Mouse (Mus musculus): ENCODE data around the gene Anks3. TPM values are rescaled to one million over a fixed set of nuclear protein-coding genes. Genes with fewer than 3 reads are reported as not detected.

Gene Anks3
- polyA plus RNA-seq, 1 experiment from 2014 or later = 54.5 TPM

DNA sequence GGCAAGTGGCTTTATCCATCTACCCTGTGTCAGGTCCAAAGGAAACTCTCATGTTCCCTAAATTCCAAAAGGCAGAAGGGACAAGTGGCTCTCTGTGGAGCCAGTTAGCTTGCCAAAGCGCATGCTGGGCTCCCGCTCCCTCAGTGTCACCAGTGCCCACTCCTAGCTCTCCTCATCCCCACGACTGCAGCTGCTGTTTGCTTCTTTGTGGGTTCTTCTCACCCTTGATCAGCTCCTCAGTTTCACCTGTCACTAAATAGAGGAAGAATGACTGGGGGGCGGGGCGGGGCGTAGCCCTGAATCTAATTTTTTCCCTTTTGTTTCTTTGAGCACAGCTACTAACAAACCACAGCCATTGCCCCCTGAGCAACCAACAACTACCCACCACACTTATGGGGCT is 65.1 kb downstream of the Anks3 start:
- DNase-seq (ENCODE audit: low spot score) = no peak
- Histone ChIP-seq H3K36me3 (peaks cover 5% of the 10 kb centered on the region; the same call in 1 of the 2 replicates), H3K4me1 (peaks cover 4% of the 10 kb centered on the region; the same call in 1 of the 2 replicates), H3K4me3 (no peak overlapping the region), H3K9me3 (replicated peaks) (no peaks in the 10 kb centered on the region), H3K27me3 (ENCODE audit: low read depth, poor library complexity, severe bottlenecking) (no peaks in the 10 kb centered on the region), H3K27ac (replicated peaks) (no peak overlapping the region)
- 90% methylated on average over 6 of the region's 6 CpGs for WGBS

- Histone ChIP-seq H3K27ac (replicated peaks) (no peak overlapping the region), H3K4me3 (no peak overlapping the region), H3K4me1 (peaks cover 4% of the 10 kb centered on the region; the same call in 1 of the 2 replicates), H3K36me3 (peaks cover 5% of the 10 kb centered on the region; the same call in 1 of the 2 replicates), H3K9me3 (replicated peaks) (no peaks in the 10 kb centered on the region), H3K27me3 (ENCODE audit: low read depth, poor library complexity, severe bottlenecking) (no peaks in the 10 kb centered on the region)
- 47% methylated on average over 7 of the region's 7 CpGs for WGBS
- DNase-seq (ENCODE audit: low spot score) = no peak
Observed at GRCm38 (mm10) chr16:4897146-4897730, 66.8 kb downstream of the Anks3 start.

GRCm38 (mm10) chr16:4896249-4897027 is 67.6 kb downstream of the Anks3 start:
- no peaks in the 10 kb centered on the region for H3K9me3 ChIP-seq (replicated peaks)
- no peak overlapping the region for H3K4me3 ChIP-seq
- 81% methylated on average over 5 of the region's 5 CpGs for WGBS
- peaks cover 4% of the 10 kb centered on the region; the same call in 1 of the 2 replicates for H3K4me1 ChIP-seq
- peaks cover 5% of the 10 kb centered on the region; the same call in 1 of the 2 replicates for H3K36me3 ChIP-seq
- DNase-seq (ENCODE audit: low spot score) = no peak
- no peaks in the 10 kb centered on the region for H3K27me3 ChIP-seq (ENCODE audit: low read depth, poor library complexity, severe bottlenecking)
- no peak overlapping the region for H3K27ac ChIP-seq (replicated peaks)

DNA sequence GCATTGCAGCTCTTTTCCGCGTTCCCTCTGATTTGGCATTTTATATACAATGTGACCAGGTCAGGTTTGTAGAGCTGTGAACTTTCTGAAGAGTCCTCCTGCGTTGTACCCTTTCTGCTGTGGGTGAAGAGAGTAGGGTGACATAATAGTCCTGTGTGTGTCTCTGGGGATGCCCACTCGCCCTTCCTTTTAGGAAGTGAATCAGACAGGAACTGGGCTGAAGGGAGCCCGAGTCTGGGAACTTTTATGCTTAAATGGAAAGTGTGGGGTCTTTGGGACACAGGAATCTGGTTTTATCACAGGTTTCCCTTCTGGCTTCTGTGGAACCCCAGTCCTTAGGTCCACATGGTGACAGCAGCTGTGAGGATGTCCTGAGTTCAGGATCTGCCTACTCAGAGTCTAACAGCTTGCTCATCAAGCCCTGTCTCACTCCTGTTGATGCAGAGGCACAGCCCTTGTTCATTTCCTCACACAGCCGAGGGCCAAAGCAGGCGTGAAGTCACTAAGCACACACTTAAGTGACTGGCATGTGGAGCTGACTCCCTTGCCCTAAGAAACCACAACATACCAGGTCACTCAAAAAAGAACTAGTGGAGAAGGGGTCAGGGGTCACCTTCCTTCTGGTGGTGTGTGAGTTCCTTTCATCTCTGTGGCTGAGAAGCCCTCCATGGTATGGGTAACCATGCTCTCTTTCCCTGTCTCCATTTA is 69.7 kb downstream of the Anks3 start:
- Histone ChIP-seq H3K36me3 (peaks cover 7% of the 10 kb centered on the region), H3K27ac (replicated peaks) (no peak overlapping the region), H3K27me3 (ENCODE audit: low read depth, poor library complexity, severe bottlenecking) (no peaks in the 10 kb centered on the region), H3K4me1 (no peaks in the 10 kb centered on the region), H3K9me3 (replicated peaks) (no peaks in the 10 kb centered on the region), H3K4me3 (no peak overlapping the region)
- DNase-seq (ENCODE audit: low spot score) = no peak
- WGBS = 85% methylated on average over 7 of the region's 7 CpGs

DNA sequence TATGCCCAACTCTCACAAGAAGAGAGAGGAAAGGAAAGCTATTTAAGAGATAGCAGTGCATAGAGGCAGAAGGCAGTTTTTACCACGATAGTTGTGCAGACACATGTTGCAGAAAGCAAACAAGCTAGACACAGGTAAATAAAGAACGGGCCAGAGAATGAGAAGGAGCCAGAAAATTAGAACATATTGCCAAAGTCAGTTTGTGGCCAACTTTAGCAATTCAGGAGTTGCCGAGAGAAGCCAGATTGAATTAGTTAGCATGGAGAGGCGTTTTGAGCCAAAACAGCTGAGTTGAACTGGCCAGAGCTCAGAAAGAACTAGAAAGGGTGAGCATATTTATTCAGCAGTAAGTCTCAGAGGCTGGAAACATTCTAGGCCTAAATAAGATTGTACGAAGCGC is 71.8 kb downstream of the Anks3 start:
- H3K9me3 ChIP-seq (replicated peaks) = no peaks in the 10 kb centered on the region
- no peaks in the 10 kb centered on the region for H3K27me3 ChIP-seq (ENCODE audit: low read depth, poor library complexity, severe bottlenecking)
- DNase-seq (ENCODE audit: low spot score) = no peak
- peaks cover 7% of the 10 kb centered on the region for H3K36me3 ChIP-seq
- H3K4me3 ChIP-seq = no peak overlapping the region
- H3K27ac ChIP-seq (replicated peaks) = no peak overlapping the region
- H3K4me1 ChIP-seq = peaks cover 13% of the 10 kb centered on the region
- WGBS = 94% methylated on average over 6 of the region's 6 CpGs

Other genes with a start within 250 kb of the Anks3 start
- gene Nmral1, start 244.8 kb downstream of the Anks3 start, polyA plus RNA-seq (2016; fragmentation: Nextera tagmentation; extraction: Ambion mirVana) = 195 and 217 TPM in 2 replicates
- gene Hmox2, start 237.8 kb downstream of the Anks3 start, polyA plus RNA-seq (2016; fragmentation: Nextera tagmentation; extraction: Ambion mirVana) = 73.9 and 76.1 TPM in 2 replicates
- gene Cdip1, start 173.9 kb downstream of the Anks3 start, polyA plus RNA-seq (2016; fragmentation: Nextera tagmentation; extraction: Ambion mirVana) = 111 and 116 TPM in 2 replicates
- 0.30 and 0.39 TPM in 2 replicates for gene 4930562C15Rik, start 128.8 kb downstream of the Anks3 start, polyA plus RNA-seq (2016; fragmentation: Nextera tagmentation; extraction: Ambion mirVana)
- 29.6 and 36.0 TPM in 2 replicates for gene Ubald1, start 83.9 kb downstream of the Anks3 start, polyA plus RNA-seq (2016; fragmentation: Nextera tagmentation; extraction: Ambion mirVana)
- gene Mgrn1, start 78.0 kb downstream of the Anks3 start, polyA plus RNA-seq (2016; fragmentation: Nextera tagmentation; extraction: Ambion mirVana) = 68.5 and 78.2 TPM in 2 replicates
- gene Nudt16l1, start 25.4 kb downstream of the Anks3 start, polyA plus RNA-seq (2016; fragmentation: Nextera tagmentation; extraction: Ambion mirVana) = 136 and 141 TPM in 2 replicates
- not detected in 2 replicates for gene Sept12, start 33.6 kb upstream of the Anks3 start, polyA plus RNA-seq (2016; fragmentation: Nextera tagmentation; extraction: Ambion mirVana)
- gene Smim22, start 43.1 kb upstream of the Anks3 start, polyA plus RNA-seq (2016; fragmentation: Nextera tagmentation; extraction: Ambion mirVana) = 1.0 TPM in 1 of 2 replicates, not detected in the other
- 68.9 and 82.6 TPM in 2 replicates for gene Rogdi, start 49.3 kb upstream of the Anks3 start, polyA plus RNA-seq (2016; fragmentation: Nextera tagmentation; extraction: Ambion mirVana)
- gene Glyr1, start 85.7 kb upstream of the Anks3 start, polyA plus RNA-seq (2016; fragmentation: Nextera tagmentation; extraction: Ambion mirVana) = 211 and 240 TPM in 2 replicates
- 16.6 and 17.6 TPM in 2 replicates for gene Ubn1, start 85.9 kb upstream of the Anks3 start, polyA plus RNA-seq (2016; fragmentation: Nextera tagmentation; extraction: Ambion mirVana)
- 0.68 and 0.82 TPM in 2 replicates for gene Ppl, start 168.2 kb upstream of the Anks3 start, polyA plus RNA-seq (2016; fragmentation: Nextera tagmentation; extraction: Ambion mirVana)
- gene Sec14l5, start 182.9 kb upstream of the Anks3 start, polyA plus RNA-seq (2016; fragmentation: Nextera tagmentation; extraction: Ambion mirVana) = 0.14 and 0.31 TPM in 2 replicates
- gene Nagpa, start 239.8 kb upstream of the Anks3 start, polyA plus RNA-seq (2016; fragmentation: Nextera tagmentation; extraction: Ambion mirVana) = 16.4 and 18.9 TPM in 2 replicates

Data from midbrain, embryonic 10.5 days (tissue).